Mouse (Mus musculus) stomach, embryonic 15.5 days (tissue): ENCODE results near the gene Fam120a. TPM values are rescaled to one million over a fixed set of nuclear protein-coding genes. Genes with fewer than 3 reads are reported as not detected.

Experiments used
- ATAC-seq: fragments of 200-750 bp; cut with Nextera tagmentation; 2 replicates; pipeline ENCODE4 v1.8.0; 2017; ENCODE audit warnings: low read depth, moderate number of reproducible peaks, moderate TSS enrichment; ENCODE audit not compliant: insufficient read depth, low FRiP score
- H3K27ac ChIP-seq: fragments of 300-500 bp; sonication (generic); 2 replicates; pipeline ENCODE4 v1.5.1; 2015; ENCODE audit warnings: mild to moderate bottlenecking, inconsistent platforms
- H3K27me3 ChIP-seq: fragments of 300-500 bp; sonication (generic); replicated peaks from 2 replicates; pipeline ENCODE4 v1.6.1; 2015; ENCODE audit warnings: inconsistent platforms
- H3K36me3 ChIP-seq: fragments of 300-500 bp; sonication (generic); 2 replicates; pipeline ENCODE4 v1.6.1; 2015; ENCODE audit warnings: inconsistent platforms
- H3K4me1 ChIP-seq: fragments of 300-500 bp; sonication (generic); 2 replicates; pipeline ENCODE4 v1.6.1; 2015; ENCODE audit warnings: inconsistent platforms
- H3K4me2 ChIP-seq: fragments of 300-500 bp; sonication (generic); 2 replicates; pipeline ENCODE4 v1.6.1; 2015; ENCODE audit warnings: mild to moderate bottlenecking, inconsistent platforms
- H3K4me3 ChIP-seq: fragments of 300-500 bp; sonication (generic); replicated peaks from 2 replicates; pipeline ENCODE4 v1.5.1; 2015; ENCODE audit warnings: inconsistent platforms
- H3K9ac ChIP-seq: fragments of 300-500 bp; sonication (generic); 2 replicates; pipeline ENCODE4 v1.6.1; 2015; ENCODE audit warnings: inconsistent platforms
- H3K9me3 ChIP-seq: fragments of 300-500 bp; sonication (generic); 2 replicates; pipeline ENCODE4 v1.6.1; 2016; ENCODE audit warnings: inconsistent platforms
- WGBS: fragments of 180-500 bp; shearing (Covaris S2); methylation state at CpG from one replicate; pipeline ENCODE4 v1.1.7; 2015; 5-methylcytosine and 5-hydroxymethylcytosine counted together
- polyA plus RNA-seq: library from polyadenylated mRNA; unstranded; fragments of >200 nt; fragmentation: Nextera tagmentation; extraction: Ambion mirVana; gene quantifications from 2 replicates; pipeline ENCODE4 v1.2.1, GENCODE M21; 2015

The Fam120a gene
- polyA plus RNA-seq, 1 experiment from 2014 or later: 30.1 TPM

DNA sequence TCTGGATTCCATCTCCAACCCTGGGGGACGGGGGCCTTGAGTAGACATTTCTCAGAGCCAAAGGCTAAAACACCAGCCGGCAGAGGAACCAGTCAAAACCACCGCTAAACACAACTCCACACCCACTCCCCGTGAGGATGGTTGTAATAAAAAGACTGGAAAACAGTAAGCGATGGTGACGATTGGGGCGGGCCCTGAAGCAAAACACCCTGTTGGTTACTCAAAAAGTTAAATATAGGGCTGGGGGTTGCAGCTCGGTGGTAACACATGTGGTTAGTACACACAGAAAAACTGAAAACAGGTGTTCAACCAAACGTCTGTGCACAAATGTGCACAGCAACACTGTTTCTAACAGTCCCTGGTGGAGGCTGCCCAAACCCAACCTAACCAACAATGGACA lies 104.3 kb downstream of the Fam120a start:
- H3K9ac ChIP-seq: no peak overlapping the region
- 54% methylated on average over 9 of the region's 9 CpGs for WGBS
- ATAC-seq: no peak
- no peaks in the 10 kb centered on the region for H3K36me3 ChIP-seq
- H3K4me1 ChIP-seq: peaks cover 29% of the 10 kb centered on the region
- no peak overlapping the region for H3K4me2 ChIP-seq
- no peak overlapping the region for H3K4me3 ChIP-seq
- no peak overlapping the region for H3K27ac ChIP-seq
- H3K27me3 ChIP-seq: no peaks in the 10 kb centered on the region
- no peaks in the 10 kb centered on the region for H3K9me3 ChIP-seq

GRCm38 (mm10) chr13:48861913-48862312 lies 105.9 kb downstream of the Fam120a start:
- Histone ChIP-seq H3K9me3 (no peaks in the 10 kb centered on the region), H3K27ac (no peak overlapping the region), H3K9ac (no peak overlapping the region), H3K36me3 (no peaks in the 10 kb centered on the region), H3K4me2 (no peak overlapping the region), H3K27me3 (no peaks in the 10 kb centered on the region), H3K4me1 (peaks cover 41% of the 10 kb centered on the region), H3K4me3 (no peak overlapping the region)
- WGBS: 76% methylated on average over 1 of the region's 1 CpGs
- ATAC-seq: no peak

- Histone ChIP-seq H3K9ac (no peak overlapping the region), H3K4me1 (peaks cover 53% of the 10 kb centered on the region), H3K4me3 (no peak overlapping the region), H3K9me3 (no peaks in the 10 kb centered on the region), H3K4me2 (no peak overlapping the region), H3K36me3 (no peaks in the 10 kb centered on the region), H3K27ac (no peak overlapping the region), H3K27me3 (no peaks in the 10 kb centered on the region)
- WGBS: 61% methylated on average over 4 of the region's 4 CpGs
- no peak for ATAC-seq
These were observed 109.0 kb downstream of the Fam120a start for GRCm38 (mm10) chr13:48858779-48859178.

DNA sequence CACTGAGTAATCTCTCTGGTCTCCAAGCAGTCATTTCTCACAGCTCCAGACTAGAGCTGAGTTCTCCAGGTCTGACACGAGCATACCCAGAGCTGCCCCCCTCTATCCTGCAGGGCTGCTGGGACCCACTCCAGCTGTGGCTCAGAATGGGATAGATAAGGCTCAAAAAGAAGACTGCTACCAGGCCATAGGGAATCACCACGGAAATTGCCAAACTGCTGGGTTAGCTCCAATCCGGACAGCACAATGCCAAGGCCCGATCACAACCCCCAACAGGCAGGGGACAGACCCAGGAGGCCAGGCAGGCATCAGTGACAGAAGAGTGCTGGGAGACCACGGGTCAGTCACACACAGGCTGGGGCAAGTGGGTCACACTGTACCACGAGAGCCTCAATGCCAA lies 109.8 kb downstream of the Fam120a start:
- 61% methylated on average over 6 of the region's 6 CpGs for WGBS
- Histone ChIP-seq H3K9ac (no peak overlapping the region), H3K9me3 (no peaks in the 10 kb centered on the region), H3K27me3 (no peaks in the 10 kb centered on the region), H3K36me3 (no peaks in the 10 kb centered on the region), H3K27ac (no peak overlapping the region), H3K4me3 (no peak overlapping the region), H3K4me1 (peaks cover 52% of the 10 kb centered on the region), H3K4me2 (no peak overlapping the region)
- no peak for ATAC-seq

GRCm38 (mm10) chr13:48857246-48857932 lies 110.4 kb downstream of the Fam120a start:
- 32% methylated on average over 7 of the region's 7 CpGs for whole genome bisulfite sequencing
- ATAC-seq: no peak

GRCm38 (mm10) chr13:48853947-48854346 lies 113.9 kb downstream of the Fam120a start:
- Histone ChIP-seq H3K27me3 (no peaks in the 10 kb centered on the region), H3K27ac (peak overlapping the region; percentile 54; the same call in 1 of the 2 replicates), H3K4me2 (no peak overlapping the region), H3K36me3 (no peaks in the 10 kb centered on the region), H3K4me1 (peaks cover 57% of the 10 kb centered on the region), H3K9me3 (no peaks in the 10 kb centered on the region), H3K4me3 (no peak overlapping the region), H3K9ac (no peak overlapping the region)
- 52% methylated on average over 3 of the region's 3 CpGs for WGBS
- no peak for ATAC-seq

More at GRCm38 (mm10) chr13:48857246-48857932, 110.4 kb downstream of the Fam120a start:
- H3K27ac ChIP-seq: 0 out of 2 replicates have a peak overlapping the region, but pooled peaks have one; percentile 17
- H3K27me3 ChIP-seq: no peaks in the 10 kb centered on the region
- H3K4me1 ChIP-seq: peaks cover 55% of the 10 kb centered on the region
- H3K4me3 ChIP-seq: no peak overlapping the region
- no peaks in the 10 kb centered on the region for H3K36me3 ChIP-seq
- H3K9me3 ChIP-seq: no peaks in the 10 kb centered on the region
- H3K4me2 ChIP-seq: no peak overlapping the region
- no peak overlapping the region for H3K9ac ChIP-seq

DNA sequence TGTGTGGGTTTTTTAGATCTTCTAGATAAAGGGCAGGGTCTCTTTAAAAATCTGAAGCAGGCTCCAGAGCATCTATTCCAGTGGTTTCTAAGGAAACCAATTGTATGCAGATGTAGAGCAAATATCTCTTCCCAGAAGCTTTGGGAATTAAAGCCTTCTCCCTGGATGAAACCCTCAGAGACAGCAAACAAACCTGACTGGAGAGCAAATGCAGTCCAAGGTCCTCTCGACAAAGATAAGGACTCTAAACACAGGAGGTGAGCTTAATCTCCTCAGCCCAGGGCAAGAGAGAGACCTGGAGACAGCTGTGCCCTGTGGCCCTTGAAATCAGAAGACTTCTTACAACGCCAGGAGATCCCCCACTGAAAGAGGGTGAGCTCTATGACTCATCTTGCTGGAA lies 114.3 kb downstream of the Fam120a start:
- no peaks in the 10 kb centered on the region for H3K27me3 ChIP-seq
- ATAC-seq: peak; percentile 52; the same call in 1 of the 2 replicates
- no peak overlapping the region for H3K4me2 ChIP-seq
- 23% methylated on average over 2 of the region's 2 CpGs for WGBS
- H3K9ac ChIP-seq: no peak overlapping the region
- H3K9me3 ChIP-seq: no peaks in the 10 kb centered on the region
- H3K36me3 ChIP-seq: no peaks in the 10 kb centered on the region
- H3K4me3 ChIP-seq: no peak overlapping the region
- H3K27ac ChIP-seq: no peak overlapping the region
- peaks cover 55% of the 10 kb centered on the region for H3K4me1 ChIP-seq

DNA sequence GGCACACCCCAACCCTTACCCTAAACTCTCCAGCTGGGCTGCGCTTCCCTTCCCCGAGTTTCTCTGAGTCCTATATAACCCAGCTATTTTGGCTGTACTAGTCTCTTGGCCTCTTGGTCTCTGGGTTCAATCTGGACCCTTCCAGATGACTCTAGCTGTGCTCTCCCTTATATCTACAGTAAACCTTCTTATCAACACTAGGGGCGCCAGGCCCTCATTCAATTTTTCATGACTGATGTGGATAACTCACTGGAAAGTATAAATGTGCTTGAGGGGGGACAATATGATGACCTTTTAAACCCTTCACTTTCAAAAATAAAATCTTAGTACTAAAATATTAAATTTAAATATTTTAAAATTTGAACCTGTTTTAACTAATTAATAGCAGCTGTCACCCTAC lies 115.0 kb downstream of the Fam120a start:
- H3K9me3 ChIP-seq: no peaks in the 10 kb centered on the region
- 46% methylated on average over 3 of the region's 3 CpGs for WGBS
- H3K27ac ChIP-seq: no peak overlapping the region
- peaks cover 52% of the 10 kb centered on the region for H3K4me1 ChIP-seq
- no peak overlapping the region for H3K4me2 ChIP-seq
- H3K27me3 ChIP-seq: no peaks in the 10 kb centered on the region
- no peaks in the 10 kb centered on the region for H3K36me3 ChIP-seq
- no peak for ATAC-seq
- no peak overlapping the region for H3K9ac ChIP-seq
- no peak overlapping the region for H3K4me3 ChIP-seq

- Histone ChIP-seq H3K27me3 (no peaks in the 10 kb centered on the region), H3K4me3 (no peak overlapping the region), H3K4me2 (no peak overlapping the region), H3K9me3 (no peaks in the 10 kb centered on the region), H3K4me1 (peaks cover 41% of the 10 kb centered on the region), H3K27ac (no peak overlapping the region), H3K36me3 (no peaks in the 10 kb centered on the region), H3K9ac (no peak overlapping the region)
- 84% methylated on average over 5 of the region's 5 CpGs for WGBS
- ATAC-seq: no peak
These were observed 116.1 kb downstream of the Fam120a start for GRCm38 (mm10) chr13:48851719-48852118.

DNA sequence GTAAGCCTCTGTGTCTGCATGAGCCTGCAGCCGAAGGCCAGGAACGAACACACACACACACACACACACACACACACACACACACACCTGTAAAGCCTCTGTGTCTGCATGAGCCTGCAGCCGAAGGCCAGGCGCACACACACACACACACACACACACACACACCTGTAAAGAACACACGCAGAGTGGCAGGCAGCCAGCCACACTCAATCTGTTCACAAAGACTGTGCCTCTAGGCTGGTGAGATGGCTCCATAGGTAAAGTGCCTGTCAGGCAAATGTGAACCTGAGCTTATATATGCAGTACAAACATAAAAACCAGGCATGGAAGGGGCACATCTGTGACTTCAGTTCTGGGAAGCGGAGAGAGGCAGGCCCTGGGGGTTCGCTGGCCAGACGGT lies 117.0 kb downstream of the Fam120a start:
- H3K27me3 ChIP-seq: no peaks in the 10 kb centered on the region
- 80% methylated on average over 8 of the region's 8 CpGs for WGBS
- no peak overlapping the region for H3K4me3 ChIP-seq
- ATAC-seq: no peak
- no peak overlapping the region for H3K9ac ChIP-seq
- H3K4me1 ChIP-seq: peaks cover 37% of the 10 kb centered on the region
- H3K9me3 ChIP-seq: no peaks in the 10 kb centered on the region
- no peak overlapping the region for H3K4me2 ChIP-seq
- H3K27ac ChIP-seq: no peak overlapping the region
- H3K36me3 ChIP-seq: no peaks in the 10 kb centered on the region

GRCm38 (mm10) chr13:48850326-48850725 lies 117.5 kb downstream of the Fam120a start:
- 78% methylated on average over 2 of the region's 2 CpGs for WGBS
- peaks cover 36% of the 10 kb centered on the region for H3K4me1 ChIP-seq
- ATAC-seq: no peak
- no peaks in the 10 kb centered on the region for H3K9me3 ChIP-seq
- H3K36me3 ChIP-seq: no peaks in the 10 kb centered on the region
- H3K4me2 ChIP-seq: no peak overlapping the region
- no peaks in the 10 kb centered on the region for H3K27me3 ChIP-seq
- no peak overlapping the region for H3K27ac ChIP-seq
- no peak overlapping the region for H3K9ac ChIP-seq
- no peak overlapping the region for H3K4me3 ChIP-seq

GRCm38 (mm10) chr13:48849155-48849554 lies 118.7 kb downstream of the Fam120a start:
- no peak overlapping the region for H3K4me3 ChIP-seq
- no peak overlapping the region for H3K9ac ChIP-seq
- no peak for ATAC-seq
- no peaks in the 10 kb centered on the region for H3K9me3 ChIP-seq
- H3K27me3 ChIP-seq: no peaks in the 10 kb centered on the region
- 36% methylated on average over 3 of the region's 3 CpGs for WGBS
- H3K27ac ChIP-seq: peak overlapping the region; percentile 26; the same call in 1 of the 2 replicates
- no peaks in the 10 kb centered on the region for H3K36me3 ChIP-seq
- peaks cover 35% of the 10 kb centered on the region for H3K4me1 ChIP-seq
- H3K4me2 ChIP-seq: no peak overlapping the region
